Mouse (Mus musculus): Measurements from ENCODE around the gene Tbc1d4.

The Tbc1d4 gene

DNA sequence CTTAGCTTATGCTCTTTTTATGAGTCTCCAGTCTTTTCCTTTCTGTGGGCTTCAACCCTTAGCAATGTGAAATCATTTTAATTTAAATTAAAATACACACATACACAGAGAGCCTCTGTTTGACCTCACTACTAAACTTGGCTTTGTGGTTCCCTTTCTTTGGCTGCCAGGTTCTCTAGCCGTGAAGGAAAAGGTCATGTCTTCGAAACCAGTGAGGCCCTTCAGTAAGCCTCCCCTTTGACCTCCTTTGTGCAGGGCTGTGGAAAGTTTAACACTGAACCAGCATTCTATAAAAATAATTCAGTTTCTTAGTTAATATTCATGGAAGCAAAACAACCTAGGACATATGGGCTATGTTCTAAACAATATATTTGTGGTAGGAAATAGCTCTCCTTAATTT lies 78.5 kb downstream of the Tbc1d4 start:
- DNase-seq (ENCODE audit: low spot score): no peak

DNA sequence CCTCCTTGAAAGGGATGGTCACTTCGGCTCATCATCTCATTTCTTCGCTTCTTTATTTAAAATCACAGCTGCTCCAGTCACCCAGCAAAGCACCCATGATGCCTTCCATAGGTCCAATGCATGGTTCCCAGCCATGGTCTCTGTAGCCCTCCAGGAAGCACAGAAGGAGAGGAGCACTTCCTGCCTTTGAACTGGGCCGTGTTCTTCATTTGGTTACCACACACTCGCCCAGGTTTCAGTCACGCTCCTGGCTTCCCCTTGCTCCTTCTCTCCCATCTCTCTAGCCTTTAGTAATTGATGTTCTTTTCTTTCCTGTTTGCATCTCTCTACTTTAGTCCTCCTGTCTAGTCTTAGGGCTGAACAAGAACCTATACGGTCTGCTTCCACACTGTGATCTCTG lies 79.8 kb downstream of the Tbc1d4 start:
- DNase-seq (ENCODE audit: low spot score): no peak

DNA sequence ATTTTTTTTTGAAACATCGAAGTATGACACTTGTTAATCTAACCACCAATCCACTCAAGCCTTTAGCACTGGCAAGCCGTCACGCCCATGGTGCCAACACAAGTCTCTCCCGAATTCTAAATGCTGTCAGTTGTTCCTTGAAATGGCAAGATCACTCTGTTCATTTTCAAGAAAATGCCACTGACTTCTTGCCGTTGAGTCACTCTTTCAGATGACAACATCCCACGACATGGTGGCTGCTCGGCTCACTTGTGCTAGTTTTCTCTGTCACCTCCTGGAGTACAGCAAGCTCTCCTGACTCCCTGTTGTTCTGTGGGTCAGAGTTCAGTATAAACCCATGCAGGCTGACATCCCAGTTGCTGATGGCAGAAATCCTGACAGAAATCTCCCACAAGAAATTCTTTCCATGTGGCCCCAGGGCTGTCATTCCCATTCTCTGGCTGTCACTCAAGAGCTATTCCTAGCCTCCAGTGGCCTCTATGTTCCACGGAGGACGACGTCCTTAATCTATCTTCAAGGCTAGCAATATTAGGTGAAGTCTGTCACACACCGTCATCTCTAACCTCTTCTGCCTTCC lies 81.5 kb downstream of the Tbc1d4 start:
- DNase-seq (ENCODE audit: low spot score): no peak

DNA sequence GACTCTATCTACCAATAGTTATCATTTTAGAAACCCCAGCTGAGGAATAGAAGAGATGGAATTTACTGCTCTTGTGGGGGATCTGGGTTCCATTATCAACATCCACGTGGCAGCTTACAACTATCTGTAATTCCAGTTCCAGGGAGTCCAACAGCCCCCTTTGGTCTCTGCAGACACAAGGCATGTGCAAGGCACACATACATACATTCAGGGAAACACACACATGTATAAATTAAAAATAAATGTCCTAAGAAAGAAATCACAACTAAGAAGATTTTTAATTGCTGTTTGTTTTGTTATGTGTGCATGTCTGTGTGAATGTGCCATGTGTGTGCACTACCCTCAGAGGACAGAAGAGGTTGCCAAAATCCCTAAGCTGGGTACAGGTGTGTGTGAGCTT lies 82.5 kb downstream of the Tbc1d4 start:
- DNase-seq (ENCODE audit: low spot score): no peak

DNA sequence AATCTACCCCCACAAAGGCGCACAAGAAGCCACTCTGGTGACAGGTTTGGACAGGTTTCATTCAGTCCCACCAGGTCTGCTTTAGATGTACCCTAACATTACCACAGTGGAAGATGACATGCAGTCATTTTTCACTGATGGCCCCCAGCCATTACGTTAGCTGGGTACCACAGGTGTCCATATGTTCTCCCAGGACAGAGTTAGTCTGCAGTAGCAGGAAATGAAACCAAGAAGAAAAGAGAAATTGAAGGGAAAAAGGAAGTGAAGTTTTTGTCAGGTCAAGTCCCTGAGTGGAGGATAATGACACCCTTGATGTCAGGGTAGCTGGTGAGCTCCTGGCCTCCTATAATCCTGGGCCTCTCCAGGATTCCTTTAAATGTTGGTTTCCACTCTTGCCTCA lies 89.0 kb downstream of the Tbc1d4 start:
- DNase-seq (ENCODE audit: low spot score): no peak

DNA sequence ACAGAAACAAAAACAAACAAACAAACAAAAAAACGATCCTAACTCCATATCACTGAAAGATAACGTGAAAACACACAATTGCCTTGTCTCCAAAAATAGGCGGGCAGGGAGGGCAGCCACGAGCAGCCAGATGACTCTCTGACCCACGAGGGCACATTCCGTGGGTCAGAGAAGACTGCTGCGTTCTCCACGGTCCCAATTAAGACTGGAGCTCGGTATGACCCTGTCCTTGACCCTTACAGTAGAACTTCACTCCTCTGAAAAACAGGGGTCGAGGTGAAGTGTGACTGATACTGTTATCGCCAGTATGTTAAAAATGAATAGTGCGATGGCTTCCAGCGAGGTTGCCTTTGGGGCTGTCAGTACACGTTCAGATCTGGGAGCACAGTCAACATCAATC lies 90.7 kb downstream of the Tbc1d4 start:
- no peak for DNase-seq (ENCODE audit: low spot score)

DNA sequence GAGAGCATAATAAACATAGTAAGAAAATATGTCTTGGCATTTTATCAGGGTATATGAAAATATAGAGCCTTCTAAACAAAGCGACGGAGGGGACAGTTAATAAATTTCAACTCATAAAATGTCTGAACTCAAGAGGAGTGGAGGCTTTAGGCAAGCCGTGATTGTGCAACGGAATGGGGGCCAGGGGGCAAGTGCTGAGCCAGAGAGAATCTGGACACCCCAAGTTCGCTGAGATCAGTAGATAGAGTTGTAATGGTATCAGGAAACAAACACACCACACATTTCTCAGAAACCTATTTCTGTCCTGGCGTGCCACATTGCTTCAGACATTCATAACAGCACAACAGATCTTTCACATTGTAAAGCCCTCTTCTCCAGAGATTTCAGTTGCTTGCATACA lies 91.2 kb downstream of the Tbc1d4 start:
- no peak for DNase-seq (ENCODE audit: low spot score)

DNA sequence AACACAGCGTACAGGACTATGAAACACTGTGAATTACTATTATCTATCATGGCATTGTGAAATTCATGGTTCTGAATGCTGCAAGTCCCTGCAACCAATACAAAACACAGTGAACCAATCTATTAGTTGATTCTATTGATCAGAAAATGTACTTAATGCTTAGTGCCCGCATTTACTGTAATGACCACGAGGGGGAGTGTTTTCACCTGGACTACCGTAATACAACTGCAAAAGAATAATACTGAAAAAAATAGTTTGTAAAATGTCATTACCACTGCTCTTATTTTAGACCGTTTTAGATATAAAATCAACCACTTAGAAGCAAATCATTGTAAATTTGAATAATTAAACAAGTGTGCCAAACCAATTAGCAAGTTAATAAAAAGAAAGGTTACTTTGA lies 91.7 kb downstream of the Tbc1d4 start:
- peak; percentile 69 for DNase-seq (ENCODE audit: low spot score)

DNA sequence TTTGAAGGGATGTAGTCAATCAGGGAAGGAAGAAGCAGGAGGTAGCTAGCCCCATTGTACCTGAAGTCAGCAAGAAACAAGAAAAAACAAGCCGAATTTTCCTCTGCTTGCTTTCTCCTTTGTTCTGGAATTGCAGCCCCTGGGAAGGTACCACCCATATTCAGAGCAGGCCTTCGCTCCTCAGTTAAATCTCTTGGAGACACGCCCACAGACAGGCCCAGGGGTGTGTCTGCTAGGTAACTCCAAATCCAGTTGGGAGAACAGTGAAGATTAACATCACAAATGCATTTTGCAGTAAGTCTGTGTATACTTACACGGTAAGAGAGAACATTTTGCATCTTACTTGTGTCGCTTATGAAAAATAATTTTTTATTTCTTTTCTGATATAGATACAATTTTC lies 92.1 kb downstream of the Tbc1d4 start:
- DNase-seq (ENCODE audit: low spot score): no peak

DNA sequence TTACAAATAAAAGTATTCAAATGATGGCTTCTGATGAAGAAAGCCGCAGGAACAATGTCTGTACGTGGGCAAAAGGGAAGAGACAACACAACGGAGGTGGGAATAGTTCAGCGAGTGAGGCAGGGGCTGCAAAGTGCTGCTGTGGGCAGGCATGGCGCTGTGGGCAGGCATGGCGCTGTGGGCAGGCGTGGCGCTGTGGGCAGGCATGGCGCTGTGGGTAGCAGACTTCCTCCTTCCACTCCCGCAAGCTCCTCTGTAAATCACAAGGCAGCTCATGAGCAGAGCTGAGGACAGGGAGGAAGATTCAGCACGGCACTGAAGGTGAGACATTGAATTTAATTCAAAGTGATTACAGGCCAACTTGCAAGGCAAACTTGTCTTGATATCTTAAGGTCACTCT lies 93.0 kb downstream of the Tbc1d4 start:
- DNase-seq (ENCODE audit: low spot score): no peak

DNA sequence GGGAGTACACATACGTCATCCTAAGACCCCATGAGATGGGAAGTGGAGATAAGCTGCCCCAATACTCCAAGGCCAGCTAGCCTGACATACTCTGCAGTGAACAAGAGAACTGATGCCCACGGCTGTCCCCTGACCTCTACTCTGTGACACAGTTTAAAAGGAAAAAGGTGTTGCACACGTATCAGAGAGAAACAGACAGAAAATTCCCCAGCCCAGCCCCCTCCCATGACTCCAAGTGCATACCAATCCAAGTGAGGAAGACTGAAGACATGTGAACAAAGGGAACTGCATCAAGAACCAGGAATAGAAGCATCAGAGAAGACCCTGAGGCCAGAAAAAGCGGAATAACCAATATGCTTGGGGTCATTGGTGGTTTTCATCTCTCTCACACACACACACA lies 93.7 kb downstream of the Tbc1d4 start:
- DNase-seq (ENCODE audit: low spot score): no peak

DNA sequence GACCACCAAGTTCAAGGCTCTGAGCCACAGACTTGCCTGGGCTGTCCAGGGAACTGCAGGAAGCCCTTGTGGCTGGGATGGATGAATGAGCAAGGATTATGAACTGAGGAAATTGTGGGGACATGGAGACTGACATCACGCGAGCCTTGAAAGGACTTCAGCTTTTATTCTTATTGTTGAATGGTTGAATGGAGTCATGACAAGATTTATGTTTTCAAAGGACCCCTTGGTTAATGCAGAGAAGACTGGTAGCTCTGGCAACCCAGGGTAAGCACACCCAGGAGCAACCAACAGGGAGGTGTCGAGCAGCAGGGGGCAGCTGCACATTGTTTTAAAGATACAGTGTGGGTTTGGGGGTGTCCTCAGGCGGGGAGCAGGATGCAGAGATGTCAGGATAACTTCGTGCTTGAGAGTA lies 94.4 kb downstream of the Tbc1d4 start:
- peak; percentile 29 for DNase-seq (ENCODE audit: low spot score)

DNA sequence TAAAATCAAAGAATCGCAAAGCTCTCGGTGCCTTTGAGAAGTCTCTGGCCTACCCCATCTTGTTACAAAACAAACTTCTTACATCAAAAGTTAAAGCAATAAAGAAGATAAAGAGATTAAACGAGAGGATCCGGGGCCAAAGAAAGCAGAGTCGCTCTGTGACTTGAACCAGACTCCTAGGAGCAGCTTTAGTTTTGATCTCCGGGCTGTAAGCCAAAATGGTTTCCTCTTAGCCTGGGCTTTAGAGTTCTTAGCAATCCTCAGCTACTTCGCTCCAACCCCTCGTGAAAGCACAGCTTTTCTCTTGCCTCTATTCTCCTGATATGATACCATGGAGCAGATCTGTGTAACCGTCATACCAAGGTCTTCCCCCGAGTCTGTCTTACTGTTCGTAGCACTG lies 95.8 kb downstream of the Tbc1d4 start:
- no peak for DNase-seq (ENCODE audit: low spot score)

DNA sequence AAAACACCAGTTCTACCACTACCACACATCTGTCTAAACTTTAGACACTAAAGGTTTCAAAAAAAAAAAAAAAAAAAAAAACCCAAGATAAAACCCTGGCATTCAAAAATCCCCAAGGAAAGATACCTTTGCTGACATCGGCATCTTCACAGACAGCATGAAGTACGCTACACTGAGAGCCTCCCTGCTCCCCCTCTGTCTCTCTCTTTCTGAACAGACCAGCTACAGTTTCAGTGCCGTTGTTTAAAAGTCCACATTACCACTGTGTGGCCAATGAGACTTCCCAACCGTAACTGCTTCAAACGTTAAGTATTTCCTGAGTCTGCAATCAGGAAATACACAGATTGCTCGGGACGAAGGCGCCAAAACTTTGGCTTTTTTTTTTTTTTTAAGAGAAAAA lies 97.6 kb downstream of the Tbc1d4 start:
- DNase-seq (ENCODE audit: low spot score): no peak

DNA sequence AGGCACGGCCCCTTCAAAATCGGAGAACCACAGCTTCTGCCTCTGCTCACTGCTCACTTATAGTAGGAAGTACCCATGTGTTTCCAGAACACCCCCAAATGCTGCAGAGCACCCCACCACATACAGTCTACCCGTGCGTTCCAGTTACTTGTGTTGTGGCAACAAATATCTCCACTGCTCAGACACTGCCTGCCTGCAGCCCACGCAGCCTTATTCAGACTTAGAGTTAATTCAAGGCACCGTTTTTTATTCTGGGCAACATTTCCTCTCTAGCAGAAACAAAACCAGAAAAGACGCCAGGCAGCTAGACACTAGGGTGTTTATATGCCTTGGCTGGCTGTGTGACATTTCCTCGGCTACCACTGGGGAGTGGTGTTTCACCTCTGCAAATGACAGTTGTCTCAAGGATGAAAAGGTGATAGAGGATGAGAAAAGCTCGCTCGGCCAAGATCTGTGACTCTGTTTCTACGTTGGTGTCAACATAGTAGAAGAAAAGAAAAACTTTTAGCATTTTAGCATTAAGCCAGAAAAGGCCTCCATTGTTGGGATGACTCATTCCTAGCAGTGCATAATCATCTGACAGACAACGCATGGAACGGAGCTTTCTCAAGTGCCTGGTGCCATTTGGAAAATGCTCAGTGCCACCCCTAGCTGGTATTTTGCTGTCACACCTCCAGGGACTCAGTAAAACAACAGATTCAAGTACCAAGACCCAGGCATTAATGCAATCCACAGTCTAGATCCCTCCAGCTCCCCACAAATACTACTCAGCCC lies 98.3 kb downstream of the Tbc1d4 start:
- no peak for DNase-seq (ENCODE audit: low spot score)

DNA sequence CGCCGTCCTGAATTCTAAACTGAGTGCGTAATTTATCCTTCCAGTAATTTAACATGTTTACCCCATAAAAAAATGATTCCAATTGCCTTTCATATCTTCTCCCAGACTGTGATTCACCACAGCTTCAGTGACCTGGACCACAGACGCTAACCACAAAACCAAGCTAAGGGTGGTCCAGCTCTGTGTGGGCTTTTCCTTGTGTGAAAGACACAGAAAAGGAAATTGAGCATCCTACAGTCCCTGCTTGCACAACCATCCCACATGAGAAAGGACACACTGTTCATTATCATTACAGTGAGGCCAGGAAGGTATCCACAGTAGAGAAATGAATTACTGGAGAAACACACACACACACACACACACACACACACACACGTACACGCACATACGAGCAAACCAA lies 99.2 kb downstream of the Tbc1d4 start:
- no peak for DNase-seq (ENCODE audit: low spot score)

DNA sequence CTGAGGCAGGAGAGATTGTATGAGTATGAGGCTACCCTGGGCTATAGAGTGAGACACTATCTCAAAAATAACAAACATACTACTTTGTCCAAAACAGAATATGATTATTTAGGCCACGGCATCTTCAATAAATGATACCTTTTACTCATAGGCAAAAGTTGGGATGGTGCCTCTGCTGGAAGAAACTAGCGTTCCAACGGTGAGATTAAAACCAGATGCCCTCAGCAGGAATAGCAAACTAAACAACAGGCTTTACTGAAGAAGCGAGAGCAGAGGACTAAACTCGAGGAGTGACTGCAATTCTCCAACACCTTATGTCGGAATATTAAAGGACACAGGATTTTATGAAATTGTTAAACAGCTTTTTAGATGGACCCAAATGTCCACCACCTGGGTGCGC lies 101.0 kb downstream of the Tbc1d4 start:
- DNase-seq (ENCODE audit: low spot score): peak; percentile 35

DNA sequence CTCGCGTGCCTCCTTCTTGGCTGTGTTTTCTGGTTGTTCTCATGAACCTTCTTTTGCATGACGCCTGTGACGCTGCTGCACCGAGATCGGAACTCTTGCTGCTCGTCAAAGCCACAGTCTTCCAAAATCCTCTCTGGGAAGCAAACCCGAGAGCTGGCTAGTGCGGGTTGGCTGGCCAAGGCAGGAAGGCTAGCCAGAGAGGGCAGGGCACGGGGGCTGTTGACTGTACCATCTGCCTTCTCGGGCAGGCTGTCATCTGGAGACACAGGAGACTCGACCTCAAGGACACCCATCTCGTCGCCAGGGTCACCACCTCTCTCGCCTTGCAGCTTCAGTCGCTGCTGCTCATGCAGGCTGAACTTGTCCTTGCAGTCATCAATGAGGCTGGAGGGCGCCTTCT lies 101.8 kb downstream of the Tbc1d4 start:
- DNase-seq (ENCODE audit: low spot score): no peak

DNA sequence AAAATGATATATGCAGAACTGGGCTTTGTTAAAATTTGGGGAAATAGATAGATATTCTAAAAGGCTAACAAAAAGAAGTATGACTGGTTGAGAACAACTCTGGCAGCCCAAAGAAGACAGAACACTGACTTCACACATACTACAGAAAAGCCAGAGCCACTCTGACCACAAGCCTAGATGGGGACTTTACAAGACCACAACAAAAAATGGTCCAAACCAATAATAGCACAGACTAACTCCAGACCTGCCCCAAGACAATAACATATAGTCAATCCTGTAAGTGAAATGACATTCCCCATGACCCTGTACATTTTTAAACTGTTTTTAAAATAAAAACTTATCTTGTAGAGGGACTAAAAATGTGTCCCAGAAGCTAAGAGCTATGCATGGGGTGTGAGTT lies 103.2 kb downstream of the Tbc1d4 start:
- no peak for DNase-seq (ENCODE audit: low spot score)

DNA sequence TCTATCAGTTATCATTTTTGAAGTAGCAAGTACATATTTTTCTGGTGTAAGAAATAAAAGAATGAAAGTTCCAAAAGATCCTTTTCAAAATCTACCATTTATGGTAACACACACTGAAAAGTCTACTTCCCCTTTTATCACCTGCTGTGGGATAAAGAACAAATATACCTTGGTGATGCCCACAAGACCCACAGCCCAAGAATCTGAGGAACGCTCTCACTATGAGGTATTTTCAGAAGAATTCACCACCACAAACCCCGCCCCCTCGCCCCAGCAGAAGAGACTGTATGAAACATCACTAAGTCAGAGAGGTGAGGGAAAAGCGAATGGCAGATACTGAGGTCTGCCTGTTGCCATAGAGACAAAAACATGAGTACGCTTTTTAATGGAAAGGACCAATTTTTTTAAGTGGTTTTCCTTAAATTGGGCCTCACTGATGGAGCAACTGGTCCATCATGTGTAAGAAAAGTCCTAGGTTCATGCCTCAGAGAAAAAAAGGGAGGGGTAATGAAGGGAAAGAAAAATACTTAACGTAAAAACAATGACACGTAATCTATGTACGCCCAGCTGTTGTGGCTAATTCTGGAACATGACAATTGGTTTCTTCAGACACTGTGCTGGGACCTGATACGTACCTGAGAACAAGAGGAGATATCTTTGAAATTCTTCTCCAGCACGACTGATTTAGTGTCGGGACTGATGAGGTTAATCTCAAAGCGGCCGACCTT lies 104.4 kb downstream of the Tbc1d4 start:
- DNase-seq (ENCODE audit: low spot score): no peak

DNA sequence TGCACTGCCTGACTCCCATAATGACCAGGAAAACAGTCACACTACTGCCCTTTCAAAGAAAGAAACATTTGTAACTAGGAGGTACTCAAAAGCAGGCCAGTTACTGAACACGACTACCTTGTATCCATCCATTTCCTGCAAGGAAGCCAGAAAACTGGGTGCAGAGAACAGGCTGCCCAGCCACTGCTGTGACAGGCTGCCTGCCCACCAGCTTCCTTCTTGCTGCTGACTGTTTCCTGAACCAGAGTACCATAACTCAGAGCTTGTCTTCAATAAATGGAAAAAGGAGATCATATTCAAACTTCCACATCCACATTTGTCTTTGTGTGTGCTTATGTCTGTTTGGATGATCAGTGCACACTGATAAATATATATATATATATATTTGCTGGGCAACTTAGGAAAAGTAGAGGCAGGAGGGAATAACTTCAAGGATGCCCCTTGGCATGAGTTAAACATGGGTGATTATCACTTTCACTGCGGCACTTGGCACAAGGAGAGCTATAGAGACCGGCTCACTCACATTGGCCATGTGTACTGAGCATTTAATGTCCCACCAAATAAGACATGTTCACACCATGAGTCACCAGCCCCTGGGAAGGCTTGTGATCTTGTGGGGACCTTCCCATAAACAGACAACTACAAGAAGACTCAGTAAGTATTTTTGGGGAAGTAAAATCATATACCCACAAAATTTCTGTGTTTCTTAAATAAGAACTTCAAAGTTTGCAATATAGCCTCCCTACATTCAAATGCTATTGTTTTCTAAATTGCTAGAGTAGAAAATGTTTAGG lies 105.6 kb downstream of the Tbc1d4 start:
- no peak for DNase-seq (ENCODE audit: low spot score)

DNA sequence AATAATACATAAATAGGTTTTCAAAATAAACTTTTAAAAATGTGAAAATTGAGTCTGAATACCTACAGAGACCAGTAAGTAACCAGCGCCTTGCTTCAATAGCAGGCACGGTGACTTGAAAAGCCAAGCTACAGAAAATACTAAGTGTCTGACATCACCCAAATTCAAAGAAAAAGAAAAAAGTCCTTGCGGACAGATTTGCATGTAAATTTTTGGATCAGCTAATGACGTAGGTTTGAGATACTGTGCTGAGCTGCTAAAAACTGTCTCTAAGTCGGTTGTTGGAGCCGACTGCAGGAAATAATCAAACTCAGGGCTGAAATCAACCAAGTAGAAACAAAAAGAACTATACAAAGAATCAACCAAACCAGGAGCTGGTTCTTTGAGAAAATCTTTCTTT lies 107.1 kb downstream of the Tbc1d4 start:
- no peak for DNase-seq (ENCODE audit: low spot score)

DNA sequence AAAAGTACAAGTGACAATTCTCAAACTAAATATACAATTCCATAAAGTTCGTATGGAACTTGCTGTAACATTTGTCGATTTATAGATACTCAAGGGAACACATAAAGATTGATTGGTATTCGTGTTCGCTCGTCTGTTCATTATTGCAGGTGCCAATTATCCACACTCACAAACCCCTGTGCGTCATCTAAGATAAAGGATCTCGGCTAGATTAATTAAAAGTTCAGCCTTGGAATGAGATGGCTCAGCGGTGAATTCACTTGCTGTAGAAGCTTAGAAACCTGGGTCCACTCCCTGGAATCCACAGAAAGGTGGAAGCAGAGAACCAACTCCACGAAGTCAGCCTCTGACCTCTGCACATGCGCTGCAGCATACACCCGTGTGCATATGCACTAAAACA lies 107.5 kb downstream of the Tbc1d4 start:
- DNase-seq (ENCODE audit: low spot score): no peak
